Mouse (Mus musculus) kidney, embryonic 15.5 days (tissue): ENCODE results near the gene Dll4. TPM values are rescaled to one million over a fixed set of nuclear protein-coding genes. Genes with fewer than 3 reads are reported as not detected.

ENCODE experiments used
- ATAC-seq: fragments of 200-750 bp; cut with Nextera tagmentation; replicated peaks from 2 replicates; pipeline ENCODE4 v1.8.0; 2017; ENCODE audit warnings: moderate TSS enrichment; ENCODE audit not compliant: low FRiP score
- H3K27ac ChIP-seq: fragments of 300-500 bp; sonication (generic); 2 replicates; pipeline ENCODE4 v1.5.1; 2015; ENCODE audit warnings: mild to moderate bottlenecking, inconsistent platforms
- H3K27me3 ChIP-seq: fragments of 300-500 bp; sonication (generic); 2 replicates; pipeline ENCODE4 v1.6.1; 2015; ENCODE audit warnings: inconsistent platforms
- H3K36me3 ChIP-seq: fragments of 300-500 bp; sonication (generic); 2 replicates; pipeline ENCODE4 v1.6.1; 2015; ENCODE audit warnings: inconsistent platforms
- H3K4me1 ChIP-seq: fragments of 300-500 bp; sonication (generic); 2 replicates; pipeline ENCODE4 v1.6.1; 2015; ENCODE audit warnings: inconsistent platforms
- H3K4me2 ChIP-seq: fragments of 300-500 bp; sonication (generic); 2 replicates; pipeline ENCODE4 v1.6.1; 2015; ENCODE audit warnings: moderate library complexity, mild to moderate bottlenecking, inconsistent platforms
- H3K4me3 ChIP-seq: fragments of 300-500 bp; sonication (generic); replicated peaks from 2 replicates; pipeline ENCODE4 v1.5.1; 2015; ENCODE audit warnings: mild to moderate bottlenecking, inconsistent platforms
- H3K9ac ChIP-seq: fragments of 300-500 bp; sonication (generic); 2 replicates; pipeline ENCODE4 v1.6.1; 2015; ENCODE audit warnings: mild to moderate bottlenecking, inconsistent platforms
- H3K9me3 ChIP-seq: fragments of 300-500 bp; sonication (generic); replicated peaks from 2 replicates; pipeline ENCODE4 v1.6.1; 2016; ENCODE audit warnings: inconsistent platforms
- WGBS: fragments of 180-500 bp; shearing (Covaris S2); methylation state at CpG from one replicate; pipeline ENCODE4 v1.1.7; 2015; ENCODE audit warnings: mixed read lengths; 5-methylcytosine and 5-hydroxymethylcytosine counted together
- polyA plus RNA-seq: library from polyadenylated mRNA; unstranded; fragments of >200 nt; fragmentation: Nextera tagmentation; extraction: Ambion mirVana; gene quantifications from 2 replicates; pipeline ENCODE4 v1.2.1, GENCODE M21; 2015

The Dll4 gene
- polyA plus RNA-seq, 1 experiment from 2014 or later: 10.5 TPM

GRCm38 (mm10) chr2:119367346-119367745 is 41.8 kb downstream of the Dll4 start:
- 75% methylated on average over 3 of the region's 3 CpGs for WGBS
- Histone ChIP-seq H3K27me3 (no peaks in the 10 kb centered on the region), H3K27ac (no peak overlapping the region), H3K9me3 (no peaks in the 10 kb centered on the region), H3K9ac (no peak overlapping the region), H3K36me3 (peaks cover 36% of the 10 kb centered on the region), H3K4me1 (no peaks in the 10 kb centered on the region), H3K4me3 (no peak overlapping the region), H3K4me2 (no peak overlapping the region)
- no peak for ATAC-seq

DNA sequence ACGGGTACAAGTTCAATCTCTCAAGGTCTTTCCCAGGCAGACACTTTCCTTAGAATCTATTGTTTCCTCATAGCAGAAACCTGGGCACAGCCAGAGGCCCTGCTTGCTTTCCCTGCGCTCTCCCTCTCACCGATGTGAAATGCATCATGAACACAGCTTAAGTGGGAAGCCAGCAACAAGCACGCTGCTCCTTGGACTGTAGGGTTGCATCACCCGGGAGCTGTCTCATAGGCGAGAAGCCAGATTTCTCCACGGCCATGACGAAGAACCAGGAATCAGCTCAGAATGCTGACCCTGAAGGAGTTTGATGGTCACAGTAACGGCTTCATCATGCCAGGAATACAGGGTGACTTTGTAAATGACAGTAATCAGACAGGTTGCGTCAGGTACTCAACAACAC is 44.5 kb downstream of the Dll4 start:
- WGBS: 95% methylated on average over 10 of the region's 10 CpGs
- Histone ChIP-seq H3K27ac (no peak overlapping the region), H3K9ac (no peak overlapping the region), H3K9me3 (no peaks in the 10 kb centered on the region), H3K4me1 (no peaks in the 10 kb centered on the region), H3K36me3 (peaks cover 64% of the 10 kb centered on the region), H3K4me2 (no peak overlapping the region), H3K27me3 (no peaks in the 10 kb centered on the region), H3K4me3 (no peak overlapping the region)
- ATAC-seq: no peak

GRCm38 (mm10) chr2:119377286-119377685 is 51.7 kb downstream of the Dll4 start:
- WGBS: 77% methylated on average over 9 of the region's 9 CpGs
- peaks cover 97% of the 10 kb centered on the region for H3K36me3 ChIP-seq
- no peaks in the 10 kb centered on the region for H3K4me1 ChIP-seq
- H3K4me3 ChIP-seq: no peak overlapping the region
- H3K4me2 ChIP-seq: no peak overlapping the region
- no peaks in the 10 kb centered on the region for H3K9me3 ChIP-seq
- no peak for ATAC-seq
- H3K9ac ChIP-seq: no peak overlapping the region
- peak overlapping the region; percentile 38; the same call in 1 of the 2 replicates for H3K27ac ChIP-seq
- no peaks in the 10 kb centered on the region for H3K27me3 ChIP-seq

GRCm38 (mm10) chr2:119377826-119378225 is 52.2 kb downstream of the Dll4 start:
- no peak overlapping the region for H3K4me2 ChIP-seq
- H3K4me3 ChIP-seq: no peak overlapping the region
- no peaks in the 10 kb centered on the region for H3K27me3 ChIP-seq
- ATAC-seq: no peak
- H3K9ac ChIP-seq: no peak overlapping the region
- 0 out of 2 replicates have a peak overlapping the region, but pooled peaks have one; percentile 10 for H3K27ac ChIP-seq
- no peaks in the 10 kb centered on the region for H3K4me1 ChIP-seq
- peaks cover 97% of the 10 kb centered on the region for H3K36me3 ChIP-seq
- 79% methylated on average over 3 of the region's 3 CpGs for WGBS
- H3K9me3 ChIP-seq: no peaks in the 10 kb centered on the region

DNA sequence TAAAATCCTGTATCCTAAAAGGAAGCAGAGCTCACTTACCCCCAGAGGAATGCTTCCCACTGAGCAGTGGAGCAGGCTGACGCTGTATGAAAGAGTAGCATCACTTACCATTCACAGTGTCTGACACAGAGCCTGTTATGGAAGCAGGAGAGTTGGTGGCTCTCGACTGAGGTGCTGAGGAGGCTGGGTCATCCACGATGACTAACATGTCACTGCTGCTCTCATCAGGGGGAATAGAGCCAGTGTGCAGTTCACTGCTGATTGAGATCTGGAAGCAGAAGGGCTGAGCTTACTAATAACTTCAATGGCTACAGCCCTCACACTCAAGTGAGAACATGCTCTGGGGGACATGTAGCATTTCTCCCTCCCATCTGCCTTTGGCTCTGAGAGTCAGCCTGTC is 53.9 kb downstream of the Dll4 start:
- Histone ChIP-seq H3K27me3 (no peaks in the 10 kb centered on the region), H3K4me2 (no peak overlapping the region), H3K4me1 (no peaks in the 10 kb centered on the region), H3K9ac (no peak overlapping the region), H3K27ac (no peak overlapping the region), H3K36me3 (peaks cover 90% of the 10 kb centered on the region), H3K9me3 (no peaks in the 10 kb centered on the region), H3K4me3 (no peak overlapping the region)
- WGBS: 93% methylated on average over 3 of the region's 3 CpGs
- no peak for ATAC-seq

Other genes with a start within 250 kb of the Dll4 start
- gene Rad51, start 213.0 kb upstream of the Dll4 start, polyA plus RNA-seq: 48.8 and 49.7 TPM in 2 replicates
- 43.2 and 46.8 TPM in 2 replicates for gene Rmdn3, start 168.8 kb upstream of the Dll4 start, polyA plus RNA-seq
- 32.0 and 36.9 TPM in 2 replicates for gene Gchfr, start 158.0 kb upstream of the Dll4 start, polyA plus RNA-seq
- gene Gm14137, start 151.3 kb upstream of the Dll4 start, polyA plus RNA-seq: 0.73 and 0.81 TPM in 2 replicates
- 51.8 and 55.4 TPM in 2 replicates for gene Zfyve19, start 117.2 kb upstream of the Dll4 start, polyA plus RNA-seq
- 18.6 and 21.9 TPM in 2 replicates for gene Dnajc17, start 117.0 kb upstream of the Dll4 start, polyA plus RNA-seq
- gene Ppp1r14d, start 95.9 kb upstream of the Dll4 start, polyA plus RNA-seq: 0.68 and 0.80 TPM in 2 replicates
- gene Spint1, start 88.4 kb upstream of the Dll4 start, polyA plus RNA-seq: 34.3 and 34.7 TPM in 2 replicates
- 0.72 and 1.1 TPM in 2 replicates for gene Rhov, start 54.5 kb upstream of the Dll4 start, polyA plus RNA-seq
- gene Vps18, start 37.0 kb upstream of the Dll4 start, polyA plus RNA-seq: 17.6 and 19.6 TPM in 2 replicates
- 0.91 and 0.98 TPM in 2 replicates for gene Chac1, start 25.4 kb downstream of the Dll4 start, polyA plus RNA-seq
- 4.4 and 4.6 TPM in 2 replicates for gene Ino80, start 151.9 kb downstream of the Dll4 start, polyA plus RNA-seq
- 0.35 and 0.71 TPM in 2 replicates for gene Exd1, start 221.8 kb downstream of the Dll4 start, polyA plus RNA-seq
- 59.7 and 60.3 TPM in 2 replicates for gene Chp1, start 221.9 kb downstream of the Dll4 start, polyA plus RNA-seq